Mouse (Mus musculus) left cerebral cortex, postnatal 4 days (tissue): ENCODE measurements around the gene Ccdc18. TPM values are rescaled to one million over a fixed set of nuclear protein-coding genes. Genes with fewer than 3 reads are reported as not detected.
A peak's percentile ranks its signal among the peaks of the same experiment; 100 is the strongest.
"Not testable (repeated sequence)": the region's sequence is repeated elsewhere in the genome, so short reads cannot be mapped to it uniquely, and the experiment has no call there.

Experiments
- DNase-seq: peaks from one replicate; pipeline ENCODE4 v3.0.0-alpha.2; 2022
- intact Hi-C: fragments of 180-260 bp; cut with DNase I; formaldehyde crosslinking; loops from one replicate; pipeline ENCODE4 v1.15.1; 2025
- total RNA-seq, 2 experiments: library from RNA; stranded (reverse); gene quantifications; 2 replicates each; pipeline ENCODE4 v1.2.3; 2021

The Ccdc18 gene
- total RNA-seq: 1 to 10 TPM; 2.3 to 2.9 TPM

DNA sequence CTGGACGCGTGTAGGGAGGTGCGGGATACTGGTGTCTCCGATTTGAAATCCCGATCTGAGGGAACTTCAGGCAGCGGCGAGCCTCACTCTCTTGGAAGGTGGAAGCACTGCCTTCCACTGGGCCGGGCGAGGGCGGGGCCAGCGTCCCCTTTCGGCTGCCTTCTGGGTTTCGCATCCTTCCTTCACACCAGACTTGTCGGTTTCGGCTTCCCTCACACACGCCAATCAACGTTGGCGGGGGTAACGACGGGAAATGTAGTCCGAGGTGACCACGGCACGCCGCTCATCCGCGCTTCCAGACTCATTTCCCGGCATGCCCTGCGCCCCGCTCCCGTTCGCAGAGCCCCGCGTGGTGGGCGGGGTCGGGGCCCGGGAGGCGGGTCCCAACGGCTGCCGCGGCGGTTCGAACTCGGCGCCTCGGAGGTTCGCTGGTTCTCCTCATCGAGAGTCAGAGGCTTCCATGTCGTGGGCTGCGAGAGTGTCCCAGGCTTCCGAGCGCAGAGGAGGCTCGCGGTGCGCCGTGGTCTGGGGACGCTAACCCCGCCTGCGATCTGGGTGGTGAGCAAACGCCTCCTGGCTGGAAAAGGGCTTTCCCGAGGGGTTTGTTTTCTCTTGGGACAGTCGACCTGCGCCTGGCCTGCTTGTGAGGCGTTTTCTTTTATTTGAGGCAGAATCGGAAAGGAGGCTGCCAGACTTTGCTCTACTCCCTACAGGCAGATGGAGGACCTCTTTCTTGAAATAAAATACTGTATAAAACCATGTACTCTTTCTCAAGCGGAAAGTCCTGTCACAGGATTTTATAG lies at the start of gene Ccdc18, which contains the start of gene Tmed5:
Gene Ccdc18 (plus strand): TSS at position 435 of the 803 bp plus-strand sequence.
Gene Tmed5 (minus strand): TSS at position 180 of the 803 bp plus-strand sequence.
- intact Hi-C loops: no loop called here
- DNase-seq: peak; percentile 98

DNA sequence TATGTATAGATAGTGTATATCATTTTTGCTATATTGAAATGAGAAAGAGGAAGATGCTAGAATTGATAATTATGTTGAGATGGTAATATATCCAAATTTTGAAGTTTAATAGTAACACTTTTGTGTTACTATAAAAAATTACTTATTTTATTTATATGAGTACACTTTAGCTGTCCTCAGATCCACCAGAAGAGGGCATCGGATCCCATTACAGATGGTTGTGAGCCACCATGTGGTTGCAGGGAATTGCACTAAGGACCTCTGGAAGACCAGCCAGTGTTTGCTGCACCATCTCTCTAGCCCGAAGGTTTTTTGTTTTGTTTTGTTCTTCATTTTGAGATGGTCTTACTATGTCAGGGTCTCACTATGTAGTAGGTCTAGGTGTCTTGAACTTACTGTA lies 47.2 kb upstream of the Ccdc18 start:
- intact Hi-C loops: no loop called here
- DNase-seq: no peak

DNA sequence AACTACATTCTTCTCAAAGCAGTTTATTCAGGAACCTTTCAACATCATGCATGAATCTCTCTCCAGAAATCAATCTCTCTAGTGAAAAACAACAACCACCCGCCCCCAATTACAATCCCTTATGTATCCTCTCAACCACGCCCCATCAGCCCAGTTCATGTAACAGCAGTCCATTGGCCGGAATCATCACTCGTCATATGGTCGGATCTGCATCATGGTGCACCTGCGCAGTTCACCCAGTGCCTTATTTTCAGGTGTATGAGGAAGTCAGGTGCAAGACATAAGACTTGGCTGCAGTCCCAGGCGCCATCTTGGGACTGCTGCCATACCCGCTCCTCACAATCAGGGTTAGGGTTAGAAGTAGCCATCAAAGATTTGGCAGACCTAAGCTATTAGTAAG lies 39.9 kb upstream of the Ccdc18 start:
- DNase-seq: not testable (repeated sequence)
- intact Hi-C loops: loop anchor here (10.0 kb wide), 1 partner anchor 178 kb away; no protein-coding TSS in a partner anchor

- no peak for DNase-seq
- intact Hi-C loops: loop anchor here (10.0 kb wide), 1 partner anchor 183 kb away; no protein-coding TSS in a partner anchor
Observed at GRCm38 (mm10) chr5:108097676-108098075, 35.0 kb upstream of the Ccdc18 start.

GRCm38 (mm10) chr5:108100196-108100595 lies 32.5 kb upstream of the Ccdc18 start:
- peak; percentile 5 for DNase-seq
- intact Hi-C loops: no loop called here

GRCm38 (mm10) chr5:108104306-108104705 lies 28.4 kb upstream of the Ccdc18 start:
- intact Hi-C loops: no loop called here
- no peak for DNase-seq

- DNase-seq: no peak
- intact Hi-C loops: no loop called here
Observed at GRCm38 (mm10) chr5:108109346-108109745, 23.3 kb upstream of the Ccdc18 start.

GRCm38 (mm10) chr5:108117693-108118092 lies 15.0 kb upstream of the Ccdc18 start:
- intact Hi-C loops: no loop called here
- DNase-seq: no peak

DNA sequence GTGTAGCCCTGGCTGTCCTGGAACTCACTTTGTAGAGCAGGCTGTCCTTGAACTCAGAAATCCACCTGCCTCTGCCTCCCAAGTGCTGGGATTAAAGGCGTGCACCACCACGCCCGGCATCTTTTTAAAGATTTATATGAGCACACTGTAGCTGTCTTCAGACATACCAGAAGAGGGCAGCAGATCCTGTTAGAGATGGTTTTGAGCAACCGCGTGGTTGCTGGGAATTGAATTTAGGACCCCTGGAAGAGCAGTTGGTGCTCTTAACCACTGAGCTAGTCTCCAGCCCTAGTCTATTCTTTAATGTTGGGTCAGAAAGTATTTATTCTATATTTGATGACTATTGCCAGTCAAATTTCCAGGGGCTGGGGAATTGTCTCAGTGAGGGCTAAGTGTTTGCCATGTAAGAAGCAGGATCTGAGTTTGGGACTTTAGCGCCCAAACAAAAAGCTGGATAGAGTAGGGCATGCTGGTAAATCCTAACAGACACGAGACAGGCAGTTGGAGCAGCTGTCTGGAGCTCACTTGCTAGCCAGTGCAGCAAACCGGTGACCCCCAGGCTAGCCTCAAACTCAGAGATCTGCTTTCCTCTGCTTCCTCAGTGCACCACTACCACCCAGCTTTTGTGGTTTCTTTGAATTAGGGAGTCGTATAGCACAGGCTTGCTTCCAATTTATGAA lies 12.3 kb upstream of the Ccdc18 start:
- intact Hi-C loops: no loop called here
- no peak for DNase-seq

DNA sequence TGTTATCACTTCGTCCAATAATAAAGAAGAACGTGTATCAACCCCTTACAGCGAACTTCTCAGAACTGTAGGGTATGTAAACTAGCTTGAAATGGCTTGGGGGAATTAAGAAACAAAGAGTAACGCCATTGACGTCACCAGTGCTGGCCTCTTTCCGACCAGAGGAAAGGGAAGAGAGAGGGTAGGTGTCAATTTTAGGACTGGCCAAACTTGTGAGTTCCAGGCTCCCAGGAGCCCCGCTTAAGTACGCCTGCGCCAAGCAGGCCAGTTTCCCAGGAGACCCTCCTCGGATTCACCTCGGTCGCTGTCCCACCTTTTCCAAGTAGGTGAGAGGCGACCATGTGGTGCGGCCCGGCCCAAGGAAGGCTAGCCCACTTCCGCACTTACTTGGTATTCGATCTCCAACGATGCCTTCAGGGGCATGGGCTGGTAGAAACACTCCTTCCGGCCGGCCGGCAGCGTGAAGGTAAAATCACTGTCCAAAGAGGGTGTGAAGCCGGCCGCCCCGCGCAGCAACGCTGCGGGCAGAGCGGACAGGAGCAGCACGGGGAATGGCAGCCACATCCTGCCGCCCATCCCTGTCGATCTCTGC lies 730 bp upstream of the Ccdc18 start:
- intact Hi-C loops: no loop called here
- DNase-seq: no peak

DNA sequence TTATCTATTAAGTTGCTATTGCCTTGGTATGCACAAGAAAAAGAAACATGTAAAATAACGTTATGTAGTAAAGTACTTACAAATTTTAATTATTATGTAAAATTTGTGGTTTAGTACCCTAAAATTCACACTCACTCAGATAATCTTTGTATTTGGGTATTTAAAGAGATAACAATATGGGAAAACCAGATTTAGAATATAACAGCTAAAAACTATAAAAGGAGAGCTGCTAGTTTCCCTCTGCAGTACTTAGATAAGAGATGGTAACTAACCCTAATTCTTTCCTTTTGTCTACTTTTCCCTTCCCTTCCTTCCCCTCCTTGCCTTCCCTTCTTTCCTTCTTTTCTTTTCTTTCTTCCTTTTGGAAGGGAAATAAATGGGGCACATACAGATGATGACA lies 19.9 kb downstream of the Ccdc18 start:
- intact Hi-C loops: no loop called here
- DNase-seq: no peak

GRCm38 (mm10) chr5:108160796-108161195 lies 28.1 kb downstream of the Ccdc18 start:
- intact Hi-C loops: no loop called here
- DNase-seq: no peak

DNA sequence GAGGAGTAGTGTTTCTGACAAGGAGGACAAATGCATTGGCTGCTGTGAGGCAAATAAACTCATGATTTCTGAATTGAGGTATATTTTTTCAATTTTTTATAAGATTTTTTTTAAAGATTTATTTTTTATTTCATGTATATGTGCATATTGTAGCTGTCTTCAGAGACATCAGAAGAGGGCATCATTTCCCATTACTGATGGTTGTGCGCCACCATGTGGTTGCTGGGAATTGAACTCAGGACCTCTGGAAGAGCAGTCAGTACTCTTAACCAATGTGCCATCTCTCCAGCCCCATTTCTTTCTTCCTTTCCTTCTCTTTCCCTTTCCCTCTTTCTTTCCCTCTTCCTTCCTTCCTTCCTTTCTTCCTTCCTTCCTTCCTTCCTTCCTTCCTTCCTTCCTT lies 31.0 kb downstream of the Ccdc18 start:
- peak; percentile 29 for DNase-seq

GRCm38 (mm10) chr5:108184050-108184449 lies 51.4 kb downstream of the Ccdc18 start:
- intact Hi-C loops: no loop called here

More for the DNA sequence above, 31.0 kb downstream of the Ccdc18 start:
- intact Hi-C loops: no loop called here

DNA sequence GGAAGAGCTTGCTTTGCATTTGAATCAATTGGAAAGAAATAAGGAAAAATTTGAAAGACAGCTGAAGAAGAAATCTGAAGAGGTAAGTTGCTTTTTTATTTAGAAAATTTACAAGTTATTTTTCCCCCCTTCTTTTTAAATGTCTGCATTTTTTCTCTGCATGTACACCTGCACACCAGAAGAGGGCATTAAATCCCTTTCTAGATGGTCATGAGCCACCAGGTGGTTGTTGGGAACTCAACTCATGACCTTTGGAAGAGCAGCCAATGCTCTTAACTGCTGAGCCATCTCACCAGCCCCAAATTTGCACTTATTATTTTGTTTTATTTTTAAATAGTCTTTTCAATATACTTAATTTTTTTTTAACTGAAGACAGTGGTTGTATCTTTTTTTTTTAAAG lies 56.3 kb downstream of the Ccdc18 start:
- DNase-seq: no peak
- intact Hi-C loops: no loop called here

More at GRCm38 (mm10) chr5:108184050-108184449, 51.4 kb downstream of the Ccdc18 start:
- no peak for DNase-seq

DNA sequence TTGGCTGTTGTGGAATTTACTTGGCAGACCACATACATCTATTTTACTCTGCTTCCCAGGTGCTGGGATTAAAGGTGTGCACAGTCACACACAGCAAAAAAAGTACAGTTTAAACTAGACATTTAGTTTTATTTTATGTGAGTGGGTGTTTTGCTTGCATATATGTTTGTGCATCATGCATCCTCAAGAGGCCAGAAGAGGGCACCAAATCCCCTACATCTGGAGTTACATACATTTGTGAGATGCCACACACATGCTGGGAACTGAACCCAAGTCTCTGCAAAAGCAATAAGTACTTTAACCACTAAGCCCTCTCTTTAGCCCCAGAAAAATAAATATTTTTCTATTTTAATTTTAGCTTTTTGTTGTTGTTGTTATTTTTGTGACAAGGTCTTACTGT lies 73.3 kb downstream of the Ccdc18 start:
- DNase-seq: no peak
- intact Hi-C loops: no loop called here

DNA sequence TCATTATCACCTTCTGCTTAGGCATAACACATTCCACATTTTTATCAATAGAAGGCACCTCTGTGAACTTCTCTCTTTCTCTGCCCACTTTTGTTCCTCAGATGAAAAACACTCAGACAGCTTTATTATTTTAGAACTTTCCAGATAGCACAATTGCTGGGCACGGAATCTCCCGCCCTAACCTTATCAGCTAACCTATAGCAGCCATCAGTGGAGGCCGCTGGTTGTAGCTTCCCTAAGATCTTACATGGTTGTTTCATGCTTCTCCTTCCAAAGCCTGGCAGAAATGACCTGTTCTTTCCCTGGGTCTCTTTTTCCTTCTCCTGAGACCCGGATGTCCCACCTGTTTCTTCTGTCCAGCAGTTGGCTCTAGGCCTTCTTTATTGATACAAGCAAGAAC lies 78.8 kb downstream of the Ccdc18 start:
- DNase-seq: no peak
- intact Hi-C loops: no loop called here

- DNase-seq: no peak
- intact Hi-C loops: no loop called here
Observed at GRCm38 (mm10) chr5:108214928-108215327, 82.3 kb downstream of the Ccdc18 start.

GRCm38 (mm10) chr5:108224077-108224476 lies 91.4 kb downstream of the Ccdc18 start:
- intact Hi-C loops: no loop called here
- DNase-seq: no peak

GRCm38 (mm10) chr5:108226159-108226558 lies 93.5 kb downstream of the Ccdc18 start:
- DNase-seq: no peak
- intact Hi-C loops: no loop called here

DNA sequence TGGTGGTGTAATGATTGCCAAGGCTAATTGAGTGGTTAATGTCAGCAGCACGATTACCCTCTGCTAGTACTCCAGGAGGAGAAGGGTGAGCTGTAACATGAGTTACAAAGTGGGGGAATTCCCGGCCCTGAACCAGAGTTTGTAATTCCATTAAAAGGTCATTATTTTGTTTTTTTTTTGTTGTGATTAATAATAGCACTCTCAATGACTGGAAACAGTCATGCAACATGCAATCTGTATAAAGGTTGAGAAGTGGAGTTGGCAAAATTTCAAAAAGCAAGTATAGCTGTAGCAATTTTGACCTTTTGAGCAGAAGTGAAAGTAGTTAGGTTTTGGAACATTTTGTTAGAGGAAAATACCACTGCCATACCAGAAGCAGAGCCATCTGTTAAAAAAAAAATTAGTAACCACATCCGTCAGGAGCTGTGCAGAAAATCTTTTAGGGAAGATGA lies 113.7 kb downstream of the Ccdc18 start:
- intact Hi-C loops: no loop called here
- no peak for DNase-seq
